Mouse (Mus musculus) kidney, embryonic 16.5 days (tissue): ENCODE measurements around the gene Notch3. TPM values are rescaled to one million over a fixed set of nuclear protein-coding genes. Genes with fewer than 3 reads are reported as not detected.

Experiments
- ATAC-seq: fragments of 200-750 bp; cut with Nextera tagmentation; 2 replicates; pipeline ENCODE4 v1.8.0; 2017; ENCODE audit warnings: moderate TSS enrichment; ENCODE audit not compliant: low FRiP score, low TSS enrichment
- H3K27ac ChIP-seq: fragments of 300-500 bp; sonication (generic); 2 replicates; pipeline ENCODE4 v1.5.1; 2014; ENCODE audit warnings: low read length
- H3K27me3 ChIP-seq: fragments of 300-500 bp; sonication (generic); 2 replicates; pipeline ENCODE4 v1.6.1; 2014; ENCODE audit warnings: low read length, control low read depth, mixed read lengths; ENCODE audit not compliant: insufficient read depth
- H3K36me3 ChIP-seq: fragments of 300-500 bp; sonication (generic); 2 replicates; pipeline ENCODE4 v1.6.1; 2014; ENCODE audit warnings: low read length, control low read depth, mixed read lengths; ENCODE audit not compliant: insufficient read depth
- H3K4me1 ChIP-seq: fragments of 300-500 bp; sonication (generic); 2 replicates; pipeline ENCODE4 v1.6.1; 2014; ENCODE audit warnings: low read length, control low read depth, mixed read lengths; ENCODE audit not compliant: insufficient read depth
- H3K4me2 ChIP-seq: fragments of 300-500 bp; sonication (generic); replicated peaks from 2 replicates; pipeline ENCODE4 v1.6.1; 2014; ENCODE audit warnings: low read depth, low read length
- H3K4me3 ChIP-seq: fragments of 300-500 bp; sonication (generic); 2 replicates; pipeline ENCODE4 v1.5.1; 2014; ENCODE audit warnings: mild to moderate bottlenecking, low read length
- H3K9ac ChIP-seq: fragments of 300-500 bp; sonication (generic); replicated peaks from 2 replicates; pipeline ENCODE4 v1.6.1; 2014; ENCODE audit warnings: low read length
- H3K9me3 ChIP-seq: fragments of 300-500 bp; sonication (generic); 2 replicates; pipeline ENCODE4 v1.6.1; 2016; ENCODE audit warnings: low read length, control low read depth
- WGBS: fragments of 180-500 bp; shearing (Covaris S2); extraction: QIAGEN DNeasy Blood & Tissue Kit; methylation state at CpG from one replicate; pipeline ENCODE4 v1.1.7; 2014; 5-methylcytosine and 5-hydroxymethylcytosine counted together
- polyA plus RNA-seq: library from polyadenylated mRNA; unstranded; fragments of >200 nt; fragmentation: Nextera tagmentation; extraction: Ambion mirVana; gene quantifications from 2 replicates; pipeline ENCODE4 v1.2.1, GENCODE M21; 2015

Gene Notch3
- polyA plus RNA-seq, 1 experiment from 2014 or later: 13.6 TPM

DNA sequence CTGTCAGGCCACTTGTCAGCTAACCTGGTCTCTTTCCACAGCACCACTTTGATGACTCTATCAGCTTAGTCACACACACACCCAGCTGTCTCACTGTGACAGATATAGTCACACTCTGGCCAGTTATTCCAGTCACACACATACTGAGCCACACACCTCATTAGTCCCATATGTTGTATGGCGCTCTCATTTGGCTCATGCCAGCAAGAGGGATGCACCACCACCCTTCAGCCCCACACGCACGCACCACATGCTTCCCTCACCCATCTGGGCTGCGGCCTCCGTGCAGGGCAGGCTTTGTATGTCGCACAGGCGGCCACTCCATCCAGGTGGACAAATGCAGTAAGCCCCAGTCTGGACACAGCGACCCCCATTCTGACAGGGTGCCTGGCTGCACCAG lies 19.9 kb downstream of the Notch3 start:
- Histone ChIP-seq H3K36me3 (peaks cover 42% of the 10 kb centered on the region), H3K4me3 (no peak overlapping the region), H3K9ac (no peak overlapping the region), H3K27me3 (no peaks in the 10 kb centered on the region), H3K27ac (no peak overlapping the region), H3K4me1 (no peaks in the 10 kb centered on the region), H3K9me3 (no peaks in the 10 kb centered on the region), H3K4me2 (no peak overlapping the region)
- WGBS: 96% methylated on average over 8 of the region's 8 CpGs
- ATAC-seq: no peak

DNA sequence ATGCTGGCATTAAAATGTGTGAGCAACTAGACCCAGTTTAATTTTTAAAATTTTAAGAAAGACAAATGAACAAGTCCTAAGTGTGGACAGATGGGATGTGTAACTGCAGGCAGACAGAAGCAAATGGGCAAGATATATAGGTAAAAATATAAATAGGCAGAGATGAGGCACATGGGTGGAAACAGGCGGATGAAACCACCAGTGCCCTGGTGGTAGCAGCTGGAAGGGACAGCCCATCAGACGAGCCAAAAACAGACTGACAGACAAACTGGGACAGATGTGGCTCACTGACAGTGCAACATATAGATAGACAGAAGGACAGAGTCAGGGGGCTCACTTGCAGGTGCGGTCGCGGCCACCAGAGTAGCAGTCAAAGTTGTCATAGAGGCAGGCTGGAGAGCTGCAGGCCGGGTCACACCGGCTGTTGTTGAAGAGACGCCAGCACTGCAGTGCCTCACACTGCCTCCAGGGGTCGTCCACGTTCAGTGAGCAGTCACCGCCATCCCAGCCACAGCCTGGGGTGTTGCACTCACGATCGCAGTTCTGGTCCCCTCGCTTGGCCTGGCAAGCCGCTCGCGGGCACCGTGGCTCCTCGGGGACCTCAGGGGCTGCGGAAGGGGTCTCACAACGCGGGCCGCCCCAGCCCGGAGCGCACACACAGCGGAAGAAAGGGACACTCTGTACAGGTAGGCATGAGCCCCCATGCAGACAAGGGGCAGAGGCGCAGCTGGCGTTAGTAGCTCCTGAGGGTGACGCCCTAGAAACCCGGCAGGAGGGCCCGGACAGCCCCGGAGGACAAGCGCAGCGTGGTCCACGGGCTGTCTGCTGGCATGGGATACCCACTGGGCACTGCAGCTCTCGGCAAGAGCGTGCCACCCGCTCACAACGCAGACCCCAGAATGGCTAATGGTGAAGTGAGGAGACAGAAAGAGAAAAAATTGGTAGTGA lies 23.5 kb downstream of the Notch3 start:
- H3K4me1 ChIP-seq: no peaks in the 10 kb centered on the region
- peaks cover 51% of the 10 kb centered on the region for H3K36me3 ChIP-seq
- peak overlapping the region; percentile 26 for H3K4me3 ChIP-seq
- ATAC-seq: peak; percentile 86
- H3K4me2 ChIP-seq: peak overlapping the region; percentile 53
- H3K27ac ChIP-seq: no peak overlapping the region
- 0 out of 2 replicates have a peak overlapping the region, but pooled peaks have one; percentile 36 for H3K9ac ChIP-seq
- WGBS: 27% methylated on average over 39 of the region's 39 CpGs
- no peaks in the 10 kb centered on the region for H3K27me3 ChIP-seq
- H3K9me3 ChIP-seq: no peaks in the 10 kb centered on the region

DNA sequence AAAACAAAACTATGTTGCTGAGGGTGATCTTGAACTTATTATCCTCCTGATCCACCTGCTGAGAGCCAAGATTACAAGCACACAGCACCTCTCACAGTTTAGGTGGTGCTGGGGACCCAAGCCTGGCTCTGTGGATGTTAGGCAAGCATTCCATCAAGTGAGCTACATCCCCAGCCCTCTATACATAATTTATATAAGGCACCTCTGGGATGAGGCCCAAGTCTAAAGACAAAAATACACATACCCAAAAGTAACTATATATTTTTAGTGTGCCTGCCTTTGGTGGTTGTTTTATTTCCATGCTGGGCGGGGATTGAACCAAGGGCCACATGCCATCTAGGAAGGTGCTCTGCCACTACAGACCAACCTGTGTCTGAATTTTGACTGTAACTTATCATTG lies 24.4 kb downstream of the Notch3 start:
- peaks cover 56% of the 10 kb centered on the region for H3K36me3 ChIP-seq
- H3K9me3 ChIP-seq: no peaks in the 10 kb centered on the region
- H3K27me3 ChIP-seq: no peaks in the 10 kb centered on the region
- no peak overlapping the region for H3K4me3 ChIP-seq
- no peak overlapping the region for H3K27ac ChIP-seq
- H3K4me1 ChIP-seq: no peaks in the 10 kb centered on the region
- no peak for ATAC-seq
- WGBS: 96% methylated on average over 1 of the region's 1 CpGs
- no peak overlapping the region for H3K4me2 ChIP-seq
- no peak overlapping the region for H3K9ac ChIP-seq

DNA sequence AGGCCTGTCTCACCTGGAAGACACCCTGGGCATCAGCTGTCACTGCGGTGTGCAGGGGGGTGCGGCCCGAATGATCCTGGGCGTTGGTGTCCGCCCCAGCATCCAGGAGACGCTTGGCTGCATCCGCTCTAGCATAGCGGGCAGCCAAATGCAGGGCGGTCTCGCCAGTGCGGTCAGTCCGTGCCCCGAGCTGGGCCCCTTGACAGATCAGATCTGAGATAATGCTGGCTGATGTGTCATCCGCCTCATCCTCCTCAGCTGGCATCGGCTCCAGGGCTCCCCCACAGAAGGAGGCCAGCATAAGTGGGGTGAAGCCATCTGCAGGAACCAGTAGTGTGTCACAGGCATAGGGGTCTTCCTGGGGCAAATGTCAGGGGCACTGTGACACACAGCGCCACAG lies 33.3 kb downstream of the Notch3 start:
- Histone ChIP-seq H3K27me3 (no peaks in the 10 kb centered on the region), H3K4me2 (no peak overlapping the region), H3K27ac (no peak overlapping the region), H3K9ac (no peak overlapping the region), H3K4me1 (no peaks in the 10 kb centered on the region), H3K9me3 (no peaks in the 10 kb centered on the region), H3K36me3 (peaks cover 60% of the 10 kb centered on the region), H3K4me3 (no peak overlapping the region)
- peak; percentile 39; the same call in 1 of the 2 replicates for ATAC-seq
- WGBS: 79% methylated on average over 16 of the region's 16 CpGs

DNA sequence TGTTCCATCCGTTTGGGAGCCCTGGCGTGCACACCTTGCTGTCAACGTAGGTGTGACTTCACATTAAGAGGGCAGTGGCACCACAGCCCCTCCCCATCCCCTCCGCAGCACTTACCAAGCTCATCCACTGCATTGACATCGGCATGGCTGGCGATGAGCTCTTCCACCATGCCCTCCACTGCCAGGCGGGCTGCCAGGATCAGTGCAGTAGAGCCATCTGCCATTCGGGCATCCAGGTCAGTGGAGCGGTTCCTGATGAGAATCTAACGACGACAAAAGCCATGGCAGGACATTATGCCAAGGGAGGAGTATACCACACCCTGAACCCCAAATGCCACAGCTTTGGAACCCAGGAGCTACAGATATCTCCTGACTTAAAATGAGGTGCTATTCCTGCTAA lies 34.6 kb downstream of the Notch3 start:
- H3K4me2 ChIP-seq: no peak overlapping the region
- H3K9ac ChIP-seq: no peak overlapping the region
- H3K27me3 ChIP-seq: no peaks in the 10 kb centered on the region
- 92% methylated on average over 11 of the region's 11 CpGs for WGBS
- ATAC-seq: no peak
- no peak overlapping the region for H3K27ac ChIP-seq
- peaks cover 55% of the 10 kb centered on the region for H3K36me3 ChIP-seq
- H3K9me3 ChIP-seq: no peaks in the 10 kb centered on the region
- no peaks in the 10 kb centered on the region for H3K4me1 ChIP-seq
- no peak overlapping the region for H3K4me3 ChIP-seq

DNA sequence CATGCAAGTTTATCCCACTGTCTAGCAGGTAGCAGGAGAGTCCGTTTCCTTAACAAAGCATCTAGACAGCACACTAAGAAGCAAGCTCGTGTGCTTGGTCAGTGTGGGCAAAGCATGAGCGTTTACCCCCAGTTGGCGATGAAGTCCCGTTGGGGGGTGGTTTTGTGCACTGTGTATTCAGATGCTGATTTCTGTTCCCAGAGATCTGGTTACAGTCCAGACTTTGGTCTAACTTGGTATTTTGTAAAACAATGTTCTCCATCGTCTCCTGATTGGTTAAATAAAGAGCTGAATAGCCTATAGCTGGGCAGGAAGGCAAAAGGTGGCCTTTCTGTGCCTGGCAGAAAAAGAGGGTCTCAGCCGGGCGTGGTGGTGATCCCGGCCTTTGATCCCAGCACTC lies 36.1 kb downstream of the Notch3 start:
- Histone ChIP-seq H3K9me3 (no peaks in the 10 kb centered on the region), H3K4me1 (no peaks in the 10 kb centered on the region), H3K27ac (no peak overlapping the region), H3K9ac (no peak overlapping the region), H3K27me3 (no peaks in the 10 kb centered on the region), H3K4me2 (no peak overlapping the region), H3K36me3 (peaks cover 50% of the 10 kb centered on the region), H3K4me3 (no peak overlapping the region)
- ATAC-seq: no peak
- WGBS: 93% methylated on average over 9 of the region's 9 CpGs

DNA sequence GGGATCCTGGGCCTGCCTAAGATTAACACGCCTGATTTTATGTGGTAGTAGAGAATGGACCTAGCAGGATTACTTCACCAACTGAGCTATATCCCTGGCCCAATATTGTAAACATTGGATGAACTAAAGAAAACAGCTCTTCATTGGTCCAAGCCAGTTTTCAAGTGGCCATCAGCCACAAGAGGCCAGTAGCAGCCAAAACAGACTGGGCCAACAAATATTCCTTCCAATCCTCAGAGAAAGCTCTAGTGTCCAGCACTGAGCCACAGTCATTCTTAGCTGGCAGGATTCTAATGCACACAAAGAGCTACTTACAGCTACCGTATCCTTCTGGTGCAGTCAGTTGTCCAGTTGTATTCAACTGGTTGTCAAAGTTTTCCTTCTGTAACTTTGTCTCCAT lies 39.5 kb downstream of the Notch3 start:
- Histone ChIP-seq H3K36me3 (peaks cover 42% of the 10 kb centered on the region), H3K27me3 (no peaks in the 10 kb centered on the region), H3K4me2 (no peak overlapping the region), H3K27ac (no peak overlapping the region), H3K4me3 (no peak overlapping the region), H3K9ac (no peak overlapping the region), H3K4me1 (no peaks in the 10 kb centered on the region), H3K9me3 (no peaks in the 10 kb centered on the region)
- 96% methylated on average over 2 of the region's 2 CpGs for WGBS
- no peak for ATAC-seq

DNA sequence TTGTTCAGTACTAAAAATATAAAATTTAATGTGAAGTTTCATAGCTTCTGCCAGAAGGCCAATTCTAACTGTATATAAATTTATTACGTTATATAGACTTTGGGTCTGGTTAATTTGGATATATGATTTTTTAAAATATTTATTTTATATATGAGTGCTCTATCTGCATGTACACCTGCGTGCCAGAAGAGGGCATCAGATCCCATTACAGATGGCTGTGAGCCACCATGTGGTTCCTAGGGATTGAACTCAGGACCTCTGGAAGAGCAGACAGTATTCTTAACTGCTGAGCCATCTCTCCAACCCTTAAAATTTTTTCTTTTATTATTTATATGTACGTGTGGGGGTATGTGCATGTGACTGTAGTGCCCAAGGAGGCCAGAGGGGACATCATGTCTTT lies 41.2 kb downstream of the Notch3 start:
- H3K27me3 ChIP-seq: no peaks in the 10 kb centered on the region
- H3K4me1 ChIP-seq: no peaks in the 10 kb centered on the region
- peaks cover 37% of the 10 kb centered on the region for H3K36me3 ChIP-seq
- H3K4me2 ChIP-seq: no peak overlapping the region
- H3K4me3 ChIP-seq: no peak overlapping the region
- H3K9ac ChIP-seq: no peak overlapping the region
- WGBS: 81% methylated on average over 3 of the region's 3 CpGs
- H3K9me3 ChIP-seq: no peaks in the 10 kb centered on the region
- ATAC-seq: no peak
- no peak overlapping the region for H3K27ac ChIP-seq

DNA sequence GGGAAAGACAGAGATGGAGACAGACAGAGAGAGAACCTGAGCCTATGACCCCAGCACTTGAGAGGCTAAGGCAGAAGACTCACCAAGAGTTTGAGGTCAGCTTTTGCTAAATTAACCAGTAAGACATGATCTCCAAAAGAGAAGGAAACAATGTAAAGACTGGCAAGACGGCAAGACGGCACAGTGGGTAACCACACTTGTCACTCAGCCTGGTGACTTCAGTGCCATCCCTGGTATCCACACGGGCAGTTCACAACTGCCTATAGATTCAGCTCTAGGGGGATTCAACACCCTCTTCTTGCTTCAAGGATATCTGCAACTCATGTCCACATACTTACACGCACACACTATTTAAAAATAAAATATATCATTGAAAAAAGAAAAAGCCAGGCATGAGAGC lies 43.1 kb downstream of the Notch3 start:
- Histone ChIP-seq H3K4me1 (peaks cover 2% of the 10 kb centered on the region), H3K27me3 (no peaks in the 10 kb centered on the region), H3K36me3 (peaks cover 20% of the 10 kb centered on the region), H3K4me3 (no peak overlapping the region), H3K4me2 (no peak overlapping the region), H3K9ac (no peak overlapping the region), H3K9me3 (no peaks in the 10 kb centered on the region), H3K27ac (no peak overlapping the region)
- no peak for ATAC-seq
- 90% methylated on average over 4 of the region's 4 CpGs for whole genome bisulfite sequencing

DNA sequence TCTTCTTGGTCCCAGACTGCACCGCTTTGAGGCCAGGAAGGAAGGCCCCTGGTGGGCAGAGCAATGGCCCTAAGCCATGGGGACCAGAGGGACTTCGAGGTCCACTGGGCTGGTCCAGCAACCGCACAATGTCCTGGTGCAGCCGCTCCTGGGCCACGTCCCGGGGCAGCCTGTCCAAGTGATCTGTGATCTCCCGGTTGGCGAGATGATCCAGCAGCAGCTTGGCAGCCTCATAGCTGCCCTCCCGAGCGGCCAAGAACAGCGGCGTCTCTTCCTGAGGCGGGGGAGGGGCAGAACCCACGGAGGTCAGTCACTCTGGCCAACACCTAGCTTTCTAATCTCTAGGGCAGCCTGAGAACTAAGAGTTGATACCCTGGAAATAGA lies 44.1 kb downstream of the Notch3 start:
- ATAC-seq: no peak
- Histone ChIP-seq H3K27me3 (no peaks in the 10 kb centered on the region), H3K4me2 (no peak overlapping the region), H3K36me3 (peaks cover 18% of the 10 kb centered on the region), H3K4me3 (no peak overlapping the region), H3K4me1 (peaks cover 11% of the 10 kb centered on the region), H3K9ac (no peak overlapping the region), H3K9me3 (no peaks in the 10 kb centered on the region), H3K27ac (no peak overlapping the region)
- WGBS: 65% methylated on average over 14 of the region's 14 CpGs
